Mouse (Mus musculus) hematopoietic stem cell, adult 5-6 weeks (primary cell): ENCODE measurements at regions not wholly inside any gene's neighbourhood (a gene's known extent, or its start where the extent isn't known, plus 50 kb on each side); places are given as distances from the start of the nearest gene placed in this dataset.

Source experiments
- ATAC-seq, 2 experiments: fragments of 125-278 bp in 1 of 2; replicated peaks in 1 of 2; 2 replicates each; pipeline ENCODE4 v1.8.0; 2016 to 2017; ENCODE audit warnings: inconsistent platforms in 2 of 2, mild to moderate bottlenecking in 2 of 2, moderate number of reproducible peaks in 2 of 2, low read depth in 1 of 2, moderate TSS enrichment in 1 of 2; ENCODE audit not compliant: low FRiP score in 2 of 2, poor library complexity in 2 of 2, severe bottlenecking in 2 of 2, insufficient read depth in 1 of 2, low TSS enrichment in 1 of 2

DNA sequence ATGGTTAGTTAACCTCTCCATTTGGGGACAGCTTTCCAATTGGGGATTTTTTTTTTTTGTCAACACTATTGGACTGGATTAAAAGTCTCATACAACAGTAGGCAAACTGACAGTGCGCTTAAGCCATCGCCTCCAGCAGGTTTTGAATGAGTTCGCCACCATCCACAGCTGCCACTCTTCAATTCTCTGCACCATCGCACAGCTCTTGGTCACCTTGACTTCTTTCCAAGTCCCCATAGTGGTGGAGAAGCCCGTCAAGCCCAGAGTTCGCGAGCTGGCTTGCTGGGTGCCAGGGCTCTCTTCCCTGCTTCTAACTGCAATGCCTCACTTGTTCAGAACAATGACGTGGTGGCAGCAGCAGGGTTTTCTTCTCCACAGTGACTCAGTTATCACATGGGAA lies 151.9 kb upstream of the Atp6ap2 start:
- no peak for ATAC-seq

DNA sequence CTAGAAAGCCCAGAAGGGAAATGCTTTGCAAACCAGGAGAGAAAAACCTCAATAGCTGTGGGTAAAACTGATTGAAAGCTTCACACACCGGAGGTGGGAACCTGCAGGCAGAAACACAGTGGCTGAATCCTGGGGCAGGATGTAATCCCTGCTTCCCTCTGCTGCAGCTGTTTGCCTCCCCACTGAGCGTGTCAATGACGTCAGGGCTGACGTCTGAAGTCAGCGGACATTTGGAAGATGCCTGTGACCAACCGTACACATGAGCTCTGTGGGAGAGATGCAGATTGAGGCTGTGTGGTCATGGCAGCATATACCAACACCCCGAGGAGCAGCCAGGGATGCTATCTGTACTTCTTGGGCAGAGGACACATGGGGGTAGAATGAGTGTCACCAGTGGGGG lies 151.5 kb upstream of the Atp6ap2 start:
- no peak for ATAC-seq

DNA sequence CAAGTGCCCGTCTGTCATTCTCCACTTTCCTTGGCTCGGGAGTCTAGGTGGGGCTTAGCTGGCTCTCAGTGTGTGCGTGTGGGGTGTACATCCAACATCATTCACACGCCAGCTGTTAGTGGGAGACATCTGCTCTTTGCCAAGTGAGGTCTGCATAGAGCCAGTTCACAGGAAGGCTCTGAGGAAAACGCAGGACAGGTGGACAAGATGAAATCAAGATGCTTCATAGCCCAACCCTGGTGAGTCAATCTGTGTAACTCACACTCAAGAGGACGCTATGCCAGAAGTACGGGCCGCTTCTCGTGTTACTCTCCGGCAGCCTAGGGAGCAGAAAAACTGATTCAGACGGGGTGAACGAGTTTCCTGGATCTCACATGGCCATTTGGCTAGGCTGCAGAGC lies 148.2 kb upstream of the Atp6ap2 start:
- ATAC-seq = no peak

DNA sequence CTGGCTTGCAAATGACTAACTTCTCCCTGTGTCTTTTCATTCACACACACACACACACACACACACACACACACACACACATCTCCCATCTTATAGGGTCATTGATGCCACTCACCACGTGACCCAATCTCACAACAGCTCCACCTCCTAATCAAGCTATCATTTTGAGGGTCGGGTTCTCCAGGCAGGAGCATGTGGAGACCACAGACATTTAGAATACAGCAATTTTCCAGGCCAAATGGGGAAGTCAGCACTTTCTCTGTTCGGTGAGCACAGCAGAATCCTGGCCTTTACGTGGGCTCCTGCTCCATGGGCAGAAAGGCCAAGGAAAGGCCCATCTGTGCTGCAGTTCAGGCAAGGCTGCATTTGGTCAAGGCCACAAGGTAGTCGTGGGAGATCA lies 143.8 kb upstream of the Atp6ap2 start:
- ATAC-seq = no peak

DNA sequence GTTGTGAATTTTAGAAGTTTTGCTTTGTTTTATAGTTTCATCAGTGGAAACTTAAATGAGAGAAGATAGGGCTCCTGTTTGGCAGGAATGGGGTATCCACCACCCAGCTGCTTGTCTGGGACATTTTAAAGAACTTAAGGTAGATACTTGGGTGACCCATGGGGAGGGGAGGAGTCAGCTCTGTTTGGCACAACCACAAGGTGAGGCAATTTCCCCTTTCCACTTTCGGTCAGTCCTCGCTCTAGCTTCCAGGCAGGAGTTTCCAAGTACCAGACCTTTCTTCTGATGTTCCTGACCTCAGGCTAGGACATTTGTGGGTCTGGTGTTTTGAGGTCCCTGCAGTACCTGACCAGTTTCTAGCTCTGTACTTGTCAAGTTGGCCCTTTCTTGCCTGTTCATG lies 142.5 kb upstream of the Atp6ap2 start:
- ATAC-seq = peak in 1 of 2 experiments; percentile 45; a peak in 1 of 4 replicates

DNA sequence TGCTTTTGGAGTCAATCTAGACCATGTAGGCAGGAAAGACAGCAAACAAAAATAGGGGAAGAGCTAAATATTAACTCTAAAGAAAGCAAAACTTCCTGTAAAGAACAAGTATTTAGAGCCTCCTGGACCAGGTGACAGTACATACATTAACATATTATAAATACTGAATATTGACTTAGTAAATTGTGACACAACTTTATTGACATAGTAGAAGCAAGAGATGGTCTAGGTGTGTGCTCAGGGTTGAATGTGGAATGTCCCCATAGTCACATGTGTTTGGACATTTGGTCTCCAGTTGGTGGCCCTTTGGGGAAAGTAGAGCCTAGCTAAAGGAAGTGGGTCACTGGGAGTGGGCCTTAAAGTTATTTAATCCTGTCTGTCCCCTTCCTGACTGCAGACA lies 139.6 kb upstream of the Atp6ap2 start:
- no peak for ATAC-seq

- no peak for ATAC-seq
Measured at GRCm38 (mm10) chrX:12449688-12450087, 137.9 kb upstream of the Atp6ap2 start.

GRCm38 (mm10) chrX:12452979-12453769 lies 134.4 kb upstream of the Atp6ap2 start:
- ATAC-seq = peak in 1 of 2 experiments; percentile 42; a peak in 1 of 4 replicates

DNA sequence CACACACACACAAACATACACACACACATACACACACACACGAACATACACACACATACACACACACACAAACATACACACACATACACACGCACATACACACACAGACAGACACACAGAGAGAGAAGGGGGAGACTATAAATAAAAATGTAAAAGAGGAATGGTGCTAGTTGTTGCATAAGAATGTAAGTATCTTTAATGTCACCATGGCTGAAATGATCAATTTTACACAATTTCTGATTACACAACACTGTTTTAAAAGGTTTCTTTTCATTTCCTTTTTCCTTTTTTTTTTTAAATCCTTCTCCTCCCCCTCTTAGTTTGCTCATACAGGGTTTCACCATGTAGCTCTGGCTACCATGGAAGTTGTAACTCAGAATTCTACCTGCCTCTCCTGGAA lies 125.9 kb upstream of the Atp6ap2 start:
- ATAC-seq = no peak

- no peak for ATAC-seq
Measured at GRCm38 (mm10) chrX:12462936-12463647, 124.5 kb upstream of the Atp6ap2 start.

- ATAC-seq = no peak
Measured at GRCm38 (mm10) chrX:12466312-12466711, 121.3 kb upstream of the Atp6ap2 start.

DNA sequence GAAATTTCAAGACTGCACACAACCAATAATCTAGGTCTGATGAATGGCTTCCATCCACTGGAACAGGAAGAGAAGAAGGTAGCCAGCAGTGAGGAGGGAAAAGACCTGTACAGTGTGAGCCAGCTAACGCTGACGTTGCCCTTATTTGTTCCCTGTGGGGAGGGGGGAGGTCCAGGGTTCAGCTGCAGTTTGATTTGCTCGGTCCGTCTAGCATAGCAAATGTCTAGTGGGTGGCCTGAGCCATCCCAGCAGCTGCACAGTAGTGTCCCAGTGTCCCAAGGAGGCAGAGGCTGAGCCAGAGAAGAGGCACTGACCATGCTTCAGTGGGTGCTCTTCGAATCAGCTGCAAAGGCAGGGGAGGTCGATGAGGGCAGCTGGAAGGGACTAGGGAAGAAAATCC lies 120.7 kb upstream of the Atp6ap2 start:
- peak in 1 of 2 experiments; percentile 29; a peak in 1 of 4 replicates for ATAC-seq

DNA sequence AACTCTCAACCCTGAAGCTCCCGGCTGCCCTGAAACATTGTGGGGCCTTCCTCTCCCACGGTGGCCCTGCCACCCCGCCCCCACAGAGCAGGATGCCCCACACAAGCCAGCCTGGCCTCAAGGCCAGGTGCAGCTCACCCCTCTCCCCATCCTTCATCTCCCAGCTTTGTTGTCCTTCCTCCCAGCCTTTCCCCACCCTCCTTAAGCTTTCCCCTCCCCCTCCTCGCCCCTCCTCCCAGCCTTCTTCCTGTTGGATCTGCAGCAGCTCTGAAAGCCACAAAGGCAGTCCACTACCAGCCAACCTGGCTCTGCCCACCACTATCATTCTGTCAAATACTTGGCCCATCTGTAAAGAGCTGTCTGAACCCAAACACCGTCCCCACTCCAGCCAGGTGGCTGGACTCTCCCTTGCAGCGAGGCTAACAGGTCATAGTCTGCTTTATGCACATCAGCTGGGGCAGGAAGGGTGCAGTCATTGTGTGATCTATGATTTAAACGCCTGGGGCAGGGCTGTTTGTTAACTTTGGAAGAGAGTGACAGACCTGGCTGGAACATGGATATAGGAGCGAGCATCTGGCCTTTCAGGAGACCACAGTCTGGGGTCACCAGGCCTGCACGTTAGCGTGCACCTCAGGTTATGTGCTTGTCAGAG lies 119.9 kb upstream of the Atp6ap2 start:
- no peak for ATAC-seq

DNA sequence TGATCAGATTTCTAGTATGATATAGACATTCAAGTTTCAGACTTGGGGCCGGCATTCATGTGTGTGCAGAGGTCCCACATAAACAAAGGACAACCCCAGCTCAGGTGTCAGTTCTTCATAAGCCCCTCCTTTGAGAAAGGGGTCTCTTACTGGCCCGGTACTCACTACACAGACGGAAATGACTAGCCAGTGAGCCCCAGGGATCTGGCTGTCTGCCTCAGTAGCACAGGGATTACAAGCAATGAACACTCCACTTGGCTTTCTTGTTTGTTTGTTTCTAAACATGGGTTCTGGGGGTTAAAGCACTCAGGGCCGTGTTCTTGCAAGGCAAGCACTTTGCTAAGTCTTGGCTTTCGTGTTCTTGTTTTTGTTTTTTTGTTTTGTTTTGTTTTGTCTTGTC lies 115.3 kb upstream of the Atp6ap2 start:
- ATAC-seq = no peak

DNA sequence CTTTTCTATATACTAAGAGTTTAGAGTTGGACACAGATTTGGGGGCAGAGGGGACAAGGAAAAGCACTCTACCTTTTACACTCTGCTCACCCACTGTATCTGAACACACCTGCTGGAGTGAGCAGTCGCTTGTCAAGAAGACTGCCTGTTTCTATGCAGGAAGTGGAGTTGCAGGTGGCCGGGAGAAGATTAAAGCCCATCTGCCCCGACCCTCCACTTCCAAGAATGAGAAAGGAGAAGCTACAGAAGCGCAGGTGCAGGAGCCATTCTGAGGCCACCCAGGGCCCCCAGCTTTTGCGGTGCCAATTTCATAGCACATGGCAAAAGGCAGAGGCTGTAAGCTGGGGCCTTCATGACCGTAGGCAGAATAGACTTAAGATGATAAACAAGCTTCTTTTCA lies 108.4 kb upstream of the Atp6ap2 start:
- peak in 1 of 2 experiments; percentile 37; a peak in 2 of 4 replicates for ATAC-seq

DNA sequence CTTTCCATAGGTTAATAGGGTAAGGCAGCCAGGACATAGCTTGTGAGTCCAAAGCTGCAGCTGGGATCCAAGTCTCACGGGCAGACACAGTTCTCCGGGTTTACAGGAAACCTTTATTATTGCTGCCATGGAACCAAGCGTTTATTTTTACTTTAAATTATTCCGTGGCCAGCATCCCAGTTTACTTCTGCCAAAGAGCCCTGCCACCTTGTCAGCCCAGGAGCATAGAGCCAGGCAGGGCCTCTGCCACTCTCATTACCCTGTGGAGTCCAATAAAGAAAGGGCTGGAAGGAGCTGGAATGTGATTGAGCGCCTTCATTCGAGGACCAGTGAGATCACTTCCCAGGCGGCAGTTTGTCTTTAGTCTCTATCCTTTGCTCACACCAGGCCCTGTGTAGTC lies 96.6 kb upstream of the Atp6ap2 start:
- no peak for ATAC-seq

DNA sequence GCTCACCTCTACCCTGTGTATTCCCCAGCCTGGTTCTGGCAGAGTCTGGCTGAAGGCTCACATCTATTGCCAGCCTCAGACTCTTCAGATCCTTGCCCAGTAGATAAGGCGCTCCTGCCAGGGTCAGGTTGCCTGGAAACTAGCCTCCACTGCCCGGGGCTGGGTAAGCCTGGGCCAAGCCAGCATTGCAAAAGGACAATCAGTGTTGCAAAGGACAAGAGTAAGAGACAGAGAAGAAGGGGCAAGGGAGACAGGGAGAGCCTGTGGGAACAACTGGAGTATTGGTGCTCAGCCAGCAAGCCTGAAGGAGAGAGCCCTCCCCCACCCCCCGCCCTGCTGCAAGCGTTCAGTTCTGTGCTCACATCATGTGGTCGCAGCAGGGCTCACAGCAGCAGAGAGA lies 94.4 kb upstream of the Atp6ap2 start:
- ATAC-seq = no peak

GRCm38 (mm10) chrX:12493916-12494315 lies 93.7 kb upstream of the Atp6ap2 start:
- no peak for ATAC-seq
